Mouse (Mus musculus) spleen, adult 2 months (tissue): ENCODE measurements around the gene Hspbp1.

ENCODE experiments used
- CTCF ChIP-seq: fragments of 200-500 bp; IDR thresholded peaks from 2 replicates; pipeline ENCODE4 v1.5.1; 2011; ENCODE audit warnings: mild to moderate bottlenecking, inconsistent platforms; ENCODE audit not compliant: insufficient read depth, insufficient read length, insufficient replicate concordance; ENCODE audit errors: extremely low read depth
- POLR2A ChIP-seq: fragments of 200-500 bp; IDR thresholded peaks from 2 replicates; pipeline ENCODE4 v1.6.1; 2011; ENCODE audit warnings: low read depth, low read length, inconsistent platforms

- TF ChIP-seq POLR2A (no peak), CTCF (no peak)
Measured at GRCm38 (mm10) chr7:4732968-4733392, 48.1 kb upstream of the Hspbp1 start.
